Mouse (Mus musculus): ENCODE results near the gene Ptrh2. TPM values are rescaled to one million over a fixed set of nuclear protein-coding genes. Genes with fewer than 3 reads are reported as not detected.

Gene Ptrh2
- total and polyA plus RNA-seq, 3 experiments = 29.8 to 54.5 (median 34.7) TPM

GRCm38 (mm10) chr11:86695461-86695860 is 11.7 kb downstream of the Ptrh2 start:
- Histone ChIP-seq H3K27ac (ENCODE audit: insufficient read depth, low read depth) (no peak overlapping the region), H3K4me2 (ENCODE audit: insufficient read depth, low read depth, poor library complexity, severe bottlenecking) (no peak overlapping the region), H3K9me3 (replicated peaks; ENCODE audit: low read length) (no peaks in the 10 kb centered on the region), H3K27me3 (replicated peaks) (no peaks in the 10 kb centered on the region), H3K4me3 (replicated peaks in 1 of 3; ENCODE audit: low read depth in 2 of 3, low read length in 2 of 3, poor library complexity in 1 of 3) (no peak overlapping the region), H3K79me2 (replicated peaks; ENCODE audit: control insufficient read depth, extremely low read depth, insufficient read depth, poor library complexity, severe bottlenecking) (peaks cover 11% of the 10 kb centered on the region), H3K4me1 (ENCODE audit: control insufficient read depth in 1 of 2, insufficient read depth in 2 of 2) (peaks cover 3 to 19% of the 10 kb centered on the region in 2 experiments; a peak in 2 of 4 replicates), H3K9ac (ENCODE audit: insufficient read depth, low read depth) (no peak overlapping the region), H3K36me3 (replicated peaks in 1 of 2; ENCODE audit: control insufficient read depth in 1 of 2, insufficient read depth in 1 of 2, low read length in 1 of 2) (peaks cover 66 to 98% of the 10 kb centered on the region in 2 experiments)
- dilution Hi-C loops (cut with MboI; ENCODE audit: extremely low pct_ligation_motif_present, extremely low pct_unique_long_range_greater_than_20kb, low sequenced_read_pairs) = no loop called here
- DNase-seq (ENCODE audit: extremely low read depth) = no peak
- TF ChIP-seq SIN3A (IDR thresholded peaks at IDR 0.05; ENCODE audit: low read length) (no peak), MYC (IDR thresholded peaks at IDR 0.05; ENCODE audit: low read depth, low read length) (no peak), CHD2 (IDR thresholded peaks at IDR 0.05; ENCODE audit: low read length) (no peak), MAFK (IDR thresholded peaks at IDR 0.05; ENCODE audit: insufficient replicate concordance, low read length) (no peak), HCFC1 (IDR thresholded peaks at IDR 0.05; ENCODE audit: low read depth, low read length) (no peak), ZKSCAN1 (IDR thresholded peaks at IDR 0.05; ENCODE audit: borderline replicate concordance, low read depth, low read length) (no peak), ZNF384 (IDR thresholded peaks at IDR 0.05; ENCODE audit: low read depth, low read length) (no peak), USF1 (IDR thresholded peaks at IDR 0.05; ENCODE audit: low read depth, low read length) (no peak), NELFE (IDR thresholded peaks at IDR 0.05; ENCODE audit: low read depth, low read length) (no peak), MXI1 (IDR thresholded peaks at IDR 0.05; ENCODE audit: low read depth, low read length) (no peak), NRF1 (IDR thresholded peaks at IDR 0.05; ENCODE audit: low read depth, low read length) (no peak), KAT2A (IDR thresholded peaks at IDR 0.05; ENCODE audit: insufficient replicate concordance, low read length) (no peak), CTCF (conservative IDR thresholded peaks at IDR 0.05 in 1 of 2, IDR thresholded peaks at IDR 0.05 in 1 of 2; ENCODE audit: low read depth in 2 of 2, low read length in 2 of 2) (no peak), JUND (conservative IDR thresholded peaks at IDR 0.05; ENCODE audit: low read depth, low read length) (no peak), CHD1 (IDR thresholded peaks at IDR 0.05; ENCODE audit: low read depth, low read length) (no peak), JUN (IDR thresholded peaks at IDR 0.05; ENCODE audit: insufficient read depth, low read depth, low read length) (no peak), RCOR1 (conservative IDR thresholded peaks at IDR 0.05; ENCODE audit: low read depth, low read length) (no peak), SMC3 (IDR thresholded peaks at IDR 0.05; ENCODE audit: low read depth, low read length) (no peak), ETS1 (conservative IDR thresholded peaks at IDR 0.05; ENCODE audit: low read depth, low read length) (no peak)
- in situ Hi-C loops (cut with MboI; ENCODE audit: low pct_ligation_motif_present, low pct_unique_long_range_greater_than_20kb, low sequenced_read_pairs) = loop anchor here (10.0 kb wide), 1 partner anchor 139 kb away; no protein-coding TSS in a partner anchor

DNA sequence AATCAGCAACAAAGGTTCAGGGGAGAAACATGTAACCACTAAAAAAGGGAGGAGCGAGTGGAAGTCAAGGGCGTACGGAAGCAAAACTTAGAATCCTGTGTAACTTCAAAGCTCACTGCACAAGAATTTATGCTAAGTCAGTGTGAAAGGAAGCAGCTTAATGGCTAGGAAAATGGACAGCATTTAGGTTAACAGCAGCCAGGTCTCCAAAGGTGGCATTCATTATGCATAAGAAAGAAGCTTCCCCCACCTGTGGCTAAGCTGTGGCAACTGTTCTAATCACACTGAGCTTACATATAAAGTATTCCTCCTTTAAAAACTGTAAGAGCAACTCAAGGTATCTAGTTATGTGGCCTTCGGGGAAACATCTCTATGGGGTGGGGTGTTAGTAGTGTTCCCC is 17.4 kb downstream of the Ptrh2 start:
- Histone ChIP-seq H3K79me2 (replicated peaks; ENCODE audit: control insufficient read depth, extremely low read depth, insufficient read depth, poor library complexity, severe bottlenecking) (peaks cover 5% of the 10 kb centered on the region; the same call in 1 of the 2 replicates), H3K9me3 (replicated peaks; ENCODE audit: low read length) (no peaks in the 10 kb centered on the region), H3K36me3 (replicated peaks in 1 of 2; ENCODE audit: control insufficient read depth in 1 of 2, insufficient read depth in 1 of 2, low read length in 1 of 2) (peaks cover 78 to 95% of the 10 kb centered on the region in 2 experiments), H3K4me3 (replicated peaks in 1 of 3; ENCODE audit: low read depth in 2 of 3, low read length in 2 of 3, poor library complexity in 1 of 3) (no peak overlapping the region), H3K27ac (ENCODE audit: insufficient read depth, low read depth) (no peak overlapping the region), H3K4me2 (ENCODE audit: insufficient read depth, low read depth, poor library complexity, severe bottlenecking) (no peak overlapping the region), H3K9ac (ENCODE audit: insufficient read depth, low read depth) (no peak overlapping the region), H3K27me3 (replicated peaks) (no peaks in the 10 kb centered on the region), H3K4me1 (ENCODE audit: control insufficient read depth in 1 of 2, insufficient read depth in 2 of 2) (peaks cover 0 to 3% of the 10 kb centered on the region in 2 experiments; a peak in 1 of 4 replicates)
- dilution Hi-C loops (cut with MboI; ENCODE audit: extremely low pct_ligation_motif_present, extremely low pct_unique_long_range_greater_than_20kb, low sequenced_read_pairs) (no loop called here), in situ Hi-C loops (cut with MboI; ENCODE audit: low pct_ligation_motif_present, low pct_unique_long_range_greater_than_20kb, low sequenced_read_pairs) (no loop called here)
- TF ChIP-seq MAZ (IDR thresholded peaks at IDR 0.05; ENCODE audit: low read depth, low read length) (no peak), JUN (IDR thresholded peaks at IDR 0.05; ENCODE audit: insufficient read depth, low read depth, low read length) (no peak), POLR2A (IDR thresholded peaks at IDR 0.05; ENCODE audit: low read depth, low read length) (no peak), RAD21 (IDR thresholded peaks at IDR 0.05; ENCODE audit: low read depth, low read length) (no peak), MXI1 (IDR thresholded peaks at IDR 0.05; ENCODE audit: low read depth, low read length) (no peak), ZMIZ1 (IDR thresholded peaks at IDR 0.05; ENCODE audit: low read depth, low read length) (no peak)
- no peak for DNase-seq (ENCODE audit: extremely low read depth)

All from CH12.LX (cell line).